Mouse (Mus musculus) kidney, adult 10 weeks (tissue): ENCODE results near the gene Asap3. TPM values are rescaled to one million over a fixed set of nuclear protein-coding genes. Genes with fewer than 3 reads are reported as not detected.

Source experiments
- polyA plus RNA-seq: library from polyadenylated mRNA; stranded (reverse); fragments of 350-450 nt; fragmentation: Illumina TruSeq; extraction: RNeasy Lipid Tissue Mini Kit (QIAGEN cat#74804); gene quantifications from one replicate; pipeline ENCODE4 v1.2.3, GENCODE M21; 2014; ENCODE audit warnings: low read depth, low replicate concordance

Gene Asap3
- polyA plus RNA-seq: 0.77 TPM

GRCm38 (mm10) chr4:136206033-136206893, at the start of gene Asap3:
Gene Asap3, plus strand, starts transcription at chr4:136206365.

DNA sequence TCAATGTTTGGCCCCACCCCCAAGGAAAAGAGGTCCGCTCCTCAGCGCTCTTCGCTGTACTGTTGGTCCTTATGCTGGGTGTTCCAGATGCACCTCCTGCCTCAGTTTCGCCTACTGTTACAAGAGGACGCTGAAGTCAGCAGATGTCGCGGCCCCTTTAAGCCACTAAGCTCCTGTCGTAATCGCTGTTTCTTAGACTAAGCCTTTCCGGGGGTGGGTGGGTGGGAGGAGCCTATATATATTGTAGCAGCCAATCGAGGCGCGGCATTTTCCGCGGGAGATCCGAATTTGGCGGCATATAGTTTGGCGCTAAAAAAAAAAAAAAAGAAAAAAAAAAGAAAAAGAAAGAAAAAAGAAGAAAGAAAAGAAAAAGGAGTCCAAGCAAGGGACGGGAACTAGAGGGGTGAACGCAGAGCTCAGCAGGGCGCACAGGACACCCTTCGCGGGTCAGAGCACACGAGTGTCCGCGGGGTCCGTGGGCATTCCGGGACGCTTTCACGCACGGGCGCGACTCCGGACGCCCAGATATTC, 34.1 kb upstream of the Asap3 start, which contains the start of gene E2f2:
Gene E2f2 (plus strand): TSS at position 384 of the 531 bp plus-strand sequence.

GRCm38 (mm10) chr4:136247729-136248463, 41.7 kb downstream of the Asap3 start, which contains the start of gene Tcea3:
Gene Tcea3, plus strand, starts transcription at chr4:136247729.

GRCm38 (mm10) chr4:136284455-136284854, 78.3 kb downstream of the Asap3 start, which contains the start of gene Zfp46:
Gene Zfp46, plus strand, starts transcription at chr4:136284683.

Other genes starting within 250 kb of the Asap3 start
- not detected for gene Gale, start 242.6 kb upstream of the Asap3 start, polyA plus RNA-seq
- 0.49 TPM for gene Lypla2, start 233.7 kb upstream of the Asap3 start, polyA plus RNA-seq
- 23.6 TPM for gene Pithd1, start 219.1 kb upstream of the Asap3 start, polyA plus RNA-seq
- 17.1 TPM for gene Eloa, start 184.6 kb upstream of the Asap3 start, polyA plus RNA-seq
- gene Rpl11, start 152.9 kb upstream of the Asap3 start, polyA plus RNA-seq: 235 TPM
- gene Id3, start 62.9 kb upstream of the Asap3 start, polyA plus RNA-seq: 8.2 TPM
- gene E2f2, start 34.0 kb upstream of the Asap3 start, polyA plus RNA-seq: 0.28 TPM
- 27.6 TPM for gene Tcea3, start 41.4 kb downstream of the Asap3 start, polyA plus RNA-seq
- 4.6 TPM for gene Zfp46, start 78.3 kb downstream of the Asap3 start, polyA plus RNA-seq
- gene Hnrnpr, start 104.6 kb downstream of the Asap3 start, polyA plus RNA-seq: 93.0 TPM
- not detected for gene Htr1d, start 217.2 kb downstream of the Asap3 start, polyA plus RNA-seq